Mouse (Mus musculus) neural tube, embryonic 14.5 days (tissue): Measurements from ENCODE around the gene Sec1. TPM values are rescaled to one million over a fixed set of nuclear protein-coding genes. Genes with fewer than 3 reads are reported as not detected.
A peak's percentile ranks its signal among the peaks of the same experiment; 100 is the strongest.

Experiments used
- ATAC-seq: fragments of 200-750 bp; cut with Nextera tagmentation; 2 replicates; pipeline ENCODE4 v1.8.0; 2017; ENCODE audit warnings: low read depth, mild to moderate bottlenecking, moderate TSS enrichment, moderate library complexity
- H3K27ac ChIP-seq: fragments of 300-500 bp; sonication (generic); 2 replicates; pipeline ENCODE4 v1.5.1; 2014; ENCODE audit warnings: low read depth, mild to moderate bottlenecking, control low read depth, low read length, moderate library complexity, mixed read lengths
- H3K27me3 ChIP-seq: fragments of 300-500 bp; sonication (generic); 2 replicates; pipeline ENCODE4 v1.6.1; 2014; ENCODE audit warnings: low read length; ENCODE audit not compliant: control insufficient read depth, insufficient read depth
- H3K36me3 ChIP-seq: fragments of 300-500 bp; sonication (generic); 2 replicates; pipeline ENCODE4 v1.6.1; 2014; ENCODE audit warnings: low read length, mixed read lengths; ENCODE audit not compliant: control insufficient read depth, insufficient read depth
- H3K4me1 ChIP-seq: fragments of 300-500 bp; sonication (generic); 2 replicates; pipeline ENCODE4 v1.6.1; 2014; ENCODE audit warnings: low read length; ENCODE audit not compliant: control insufficient read depth, insufficient read depth
- H3K4me2 ChIP-seq: fragments of 300-500 bp; sonication (generic); 2 replicates; pipeline ENCODE4 v1.6.1; 2014; ENCODE audit warnings: mild to moderate bottlenecking, low read depth, low read length, control low read depth
- H3K4me3 ChIP-seq: fragments of 300-500 bp; sonication (generic); 2 replicates; pipeline ENCODE4 v1.5.1; 2014; ENCODE audit warnings: low read depth, low read length, control low read depth, mixed read lengths
- H3K9ac ChIP-seq: fragments of 300-500 bp; sonication (generic); replicated peaks from 2 replicates; pipeline ENCODE4 v1.6.1; 2014; ENCODE audit warnings: low read depth, mild to moderate bottlenecking, control low read depth, low read length, mixed read lengths
- H3K9me3 ChIP-seq: fragments of 300-500 bp; sonication (generic); 2 replicates; pipeline ENCODE4 v1.6.1; 2016; ENCODE audit warnings: low read length; ENCODE audit not compliant: control insufficient read depth
- WGBS: fragments of 180-500 bp; shearing (Covaris S2); extraction: QIAGEN DNeasy Blood & Tissue Kit; methylation state at CpG from one replicate; pipeline ENCODE4 v1.1.7; 2014; 5-methylcytosine and 5-hydroxymethylcytosine counted together
- polyA plus RNA-seq: library from polyadenylated mRNA; unstranded; fragments of >200 nt; fragmentation: Nextera tagmentation; extraction: Ambion mirVana; gene quantifications from 2 replicates; pipeline ENCODE4 v1.2.1, GENCODE M21; 2014

Gene Sec1
- polyA plus RNA-seq, 1 experiment from 2014 or later = 0.13 TPM

- Histone ChIP-seq H3K4me3 (no peak overlapping the region), H3K36me3 (peaks cover 31% of the 10 kb centered on the region), H3K9ac (no peak overlapping the region), H3K27ac (no peak overlapping the region), H3K27me3 (no peaks in the 10 kb centered on the region; the same call in 1 of the 2 replicates), H3K4me2 (no peak overlapping the region), H3K9me3 (no peaks in the 10 kb centered on the region), H3K4me1 (peaks cover 29% of the 10 kb centered on the region)
- no peak for ATAC-seq
- 95% methylated on average over 15 of the region's 16 CpGs for WGBS
Measured at GRCm38 (mm10) chr7:45719738-45720412, 25.7 kb upstream of the Sec1 start.

DNA sequence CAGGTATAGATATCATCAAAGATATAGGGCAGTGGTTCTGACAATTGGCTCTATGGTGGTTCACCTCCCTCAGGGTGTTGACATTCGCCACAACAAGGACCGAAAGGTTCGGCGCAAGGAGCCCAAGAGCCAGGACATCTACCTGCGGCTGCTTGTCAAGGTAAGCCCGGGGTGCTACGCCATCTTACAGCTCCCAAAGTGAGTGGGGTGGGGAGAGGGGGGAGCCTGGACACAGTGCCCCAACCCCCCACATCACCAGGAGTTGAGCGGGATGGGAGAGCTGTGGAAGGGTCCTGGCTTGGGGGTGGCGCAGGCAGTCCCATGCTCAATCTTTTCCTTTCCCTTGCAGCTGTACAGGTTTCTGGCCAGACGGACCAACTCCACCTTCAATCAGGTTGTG lies 25.0 kb upstream of the Sec1 start:
- no peaks in the 10 kb centered on the region; the same call in 1 of the 2 replicates for H3K27me3 ChIP-seq
- H3K4me2 ChIP-seq = peak overlapping the region; percentile 60
- H3K4me1 ChIP-seq = peaks cover 34% of the 10 kb centered on the region
- peak overlapping the region; percentile 66 for H3K9ac ChIP-seq
- H3K9me3 ChIP-seq = no peaks in the 10 kb centered on the region
- peaks cover 25% of the 10 kb centered on the region for H3K36me3 ChIP-seq
- H3K27ac ChIP-seq = no peak overlapping the region
- H3K4me3 ChIP-seq = peak overlapping the region; percentile 58; the same call in 1 of the 2 replicates
- WGBS = 83% methylated on average over 10 of the region's 10 CpGs
- ATAC-seq = no peak

DNA sequence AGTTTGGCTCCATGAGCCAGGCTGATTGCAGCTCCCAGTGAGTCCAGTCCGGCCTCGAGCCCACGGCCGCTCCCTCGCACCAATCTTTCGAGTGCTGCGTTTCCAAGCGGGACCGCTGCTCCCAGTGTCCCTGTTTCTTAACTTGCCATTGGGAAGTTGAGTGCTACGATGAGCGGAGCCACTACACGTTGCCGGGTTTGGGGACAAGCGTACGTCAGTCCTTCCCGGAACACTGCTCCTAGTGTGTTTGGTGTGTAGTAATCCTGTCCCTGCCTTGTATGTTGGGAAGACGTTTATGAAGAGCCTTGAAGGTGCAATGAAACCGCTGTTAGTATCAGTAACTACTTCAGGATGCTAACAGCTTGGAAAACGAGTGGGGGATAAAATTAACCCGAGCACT lies 24.1 kb upstream of the Sec1 start:
- Histone ChIP-seq H3K4me2 (peak overlapping the region; percentile 60), H3K27me3 (no peaks in the 10 kb centered on the region; the same call in 1 of the 2 replicates), H3K4me3 (peak overlapping the region; percentile 58), H3K9me3 (no peaks in the 10 kb centered on the region), H3K36me3 (peaks cover 16% of the 10 kb centered on the region), H3K27ac (peak overlapping the region; percentile 85), H3K4me1 (peaks cover 36% of the 10 kb centered on the region), H3K9ac (peak overlapping the region; percentile 66)
- no peak for ATAC-seq
- 1% methylated on average over 20 of the region's 20 CpGs for WGBS

DNA sequence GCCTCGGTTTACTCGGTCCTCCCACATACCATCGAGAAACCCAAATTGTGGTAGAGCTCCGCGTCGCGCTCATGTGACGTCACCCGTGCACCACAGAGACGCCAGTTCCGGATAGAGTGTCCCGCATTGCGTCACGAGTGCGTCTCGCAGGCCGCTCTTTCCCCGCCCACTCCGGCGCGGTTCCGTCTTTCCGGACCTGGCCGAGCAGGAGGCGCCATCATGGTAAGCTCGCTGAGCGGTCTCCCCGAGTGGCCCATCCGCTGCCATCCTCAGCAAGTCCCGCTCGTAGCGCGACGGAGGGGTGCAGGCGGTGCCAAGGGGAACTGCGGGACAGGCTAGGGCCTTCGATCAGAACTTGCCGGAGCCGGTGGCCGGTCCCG lies 23.7 kb upstream of the Sec1 start, which contains the start of gene Sphk2:
TSS of gene Sphk2 (minus strand) at position 85 of the 380 bp plus-strand sequence.
- H3K27me3 ChIP-seq = no peaks in the 10 kb centered on the region; the same call in 1 of the 2 replicates
- peak within 1 kb of the TSS; percentile 70 for H3K9ac ChIP-seq
- ATAC-seq = peak; percentile 73
- peak within 1 kb of the TSS; percentile 58 for H3K4me3 ChIP-seq
- H3K27ac ChIP-seq = peak within 1 kb of the TSS; percentile 85
- peaks cover 36% of the 10 kb centered on the region for H3K4me1 ChIP-seq
- WGBS = under 1% methylated on average over 41 of the region's 41 CpGs
- peaks cover 19% of the 10 kb centered on the region for H3K36me3 ChIP-seq
- peak within 1 kb of the TSS; percentile 92 for H3K4me2 ChIP-seq
- no peaks in the 10 kb centered on the region for H3K9me3 ChIP-seq

DNA sequence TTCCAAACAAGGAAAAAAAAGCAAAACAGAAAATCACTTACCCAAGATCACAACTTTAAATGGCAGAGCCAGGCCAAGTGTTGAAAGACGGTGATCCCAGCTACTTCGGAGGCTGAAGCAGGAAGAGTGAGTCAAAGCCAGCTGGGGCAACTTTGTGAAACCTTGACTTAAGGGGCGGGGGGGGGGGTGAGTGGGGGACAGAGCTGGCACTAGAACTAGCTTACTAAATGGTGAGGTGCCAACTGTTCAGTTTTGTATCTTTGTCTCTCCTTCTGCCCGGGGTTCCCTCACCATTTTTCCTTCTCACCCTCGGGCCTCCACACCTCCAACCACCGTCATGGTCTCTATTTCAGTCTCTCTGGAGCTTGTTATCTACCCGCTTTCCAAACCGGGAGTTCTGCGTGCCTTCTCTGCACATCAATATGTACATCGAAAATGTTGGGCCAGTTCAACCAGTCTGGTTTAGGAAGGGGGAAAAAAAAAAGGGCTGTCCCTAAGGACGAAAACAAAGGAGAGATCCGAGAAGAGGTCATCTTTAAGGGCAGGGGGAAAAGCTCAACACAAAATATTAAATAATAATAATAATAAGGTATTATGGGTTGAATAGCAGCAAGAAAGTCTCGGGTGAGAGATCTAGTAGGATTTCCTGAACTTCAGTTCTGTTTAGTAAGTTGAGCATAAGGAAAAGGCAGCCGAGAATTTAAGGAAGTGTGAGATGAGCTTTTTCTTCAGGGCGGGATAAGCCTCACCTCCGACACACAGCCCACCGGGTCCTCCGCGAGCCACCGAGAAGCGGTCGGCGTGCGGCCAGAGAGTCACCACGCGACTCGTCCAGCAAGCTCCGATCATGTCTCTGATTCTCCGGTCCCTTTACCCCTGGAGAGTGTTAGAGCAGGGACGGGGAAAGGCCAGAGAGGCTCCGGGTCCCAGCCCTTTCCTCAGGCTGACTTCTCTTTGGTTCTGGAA lies 23.0 kb upstream of the Sec1 start:
- peak; percentile 16 for ATAC-seq
- Histone ChIP-seq H3K27ac (peak overlapping the region; percentile 85), H3K9me3 (no peaks in the 10 kb centered on the region), H3K4me1 (peaks cover 36% of the 10 kb centered on the region), H3K9ac (peak overlapping the region; percentile 70), H3K4me3 (peak overlapping the region; percentile 58), H3K4me2 (peak overlapping the region; percentile 92), H3K36me3 (peaks cover 26% of the 10 kb centered on the region), H3K27me3 (no peaks in the 10 kb centered on the region; the same call in 1 of the 2 replicates)
- WGBS = 13% methylated on average over 31 of the region's 31 CpGs

DNA sequence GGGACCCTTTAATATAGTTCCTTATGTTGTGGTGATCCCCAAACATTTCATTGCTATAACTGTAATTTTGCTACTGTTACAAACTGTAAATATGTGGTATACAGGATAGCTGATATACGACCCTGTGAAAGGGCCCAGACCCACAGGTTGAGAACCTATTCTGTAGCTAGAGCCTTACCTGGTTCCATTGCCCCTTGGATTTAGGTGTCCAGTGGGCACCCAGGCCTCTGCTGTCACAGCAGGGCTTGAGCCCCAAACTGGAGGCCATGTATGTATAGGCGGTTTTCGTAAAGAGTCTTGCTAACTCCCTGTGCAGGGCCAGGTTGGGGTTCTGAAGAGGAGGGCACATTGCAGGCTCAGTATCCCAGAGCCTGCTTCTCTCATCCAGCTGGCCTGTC lies 22.3 kb upstream of the Sec1 start:
- Histone ChIP-seq H3K36me3 (peaks cover 33% of the 10 kb centered on the region), H3K4me3 (peak overlapping the region; percentile 62), H3K27me3 (no peaks in the 10 kb centered on the region; the same call in 1 of the 2 replicates), H3K27ac (no peak overlapping the region), H3K4me2 (peak overlapping the region; percentile 92), H3K9ac (no peak overlapping the region), H3K4me1 (peaks cover 36% of the 10 kb centered on the region), H3K9me3 (no peaks in the 10 kb centered on the region)
- ATAC-seq = no peak
- WGBS = 97% methylated on average over 3 of the region's 3 CpGs

- no peaks in the 10 kb centered on the region for H3K9me3 ChIP-seq
Measured at GRCm38 (mm10) chr7:45715741-45716459, 21.7 kb upstream of the Sec1 start.

DNA sequence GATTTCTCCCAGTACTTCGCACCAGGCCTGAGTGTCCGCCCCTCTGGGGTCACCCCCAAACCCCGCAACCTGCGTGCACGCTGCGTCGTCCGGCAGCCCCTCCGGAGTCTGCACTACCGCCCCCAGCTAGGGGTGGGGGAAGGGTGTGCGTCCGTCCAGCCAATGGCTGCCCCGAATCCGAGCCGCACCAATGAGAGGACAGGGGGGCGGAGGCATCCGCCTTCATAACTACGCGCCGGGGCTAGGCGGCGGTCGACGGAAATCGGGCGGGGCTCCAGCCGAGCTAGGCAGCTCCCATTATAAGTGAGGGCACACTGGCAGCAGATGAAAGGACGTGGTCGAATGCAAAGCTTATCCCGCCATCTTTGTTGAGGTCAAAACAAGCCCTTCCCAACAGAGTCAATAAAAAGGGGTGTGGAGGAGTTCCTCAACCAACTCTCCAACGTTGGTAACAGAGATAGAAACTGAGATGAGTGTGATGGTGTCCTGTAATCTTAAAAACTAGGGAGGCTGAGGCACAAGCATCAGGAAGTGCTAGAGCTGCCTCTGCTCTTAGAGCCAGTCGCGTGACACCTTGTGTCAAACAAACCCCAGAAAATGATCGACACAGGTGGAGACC lies 21.0 kb upstream of the Sec1 start, which contains the start of gene Rpl18:
TSS of gene Rpl18 (plus strand) at position 368 of the 619 bp plus-strand sequence.
- H3K9me3 ChIP-seq = no peaks in the 10 kb centered on the region

More at GRCm38 (mm10) chr7:45715741-45716459, 21.7 kb upstream of the Sec1 start:
- Histone ChIP-seq H3K4me2 (peak overlapping the region; percentile 92), H3K4me1 (peaks cover 36% of the 10 kb centered on the region), H3K27ac (peak overlapping the region; percentile 62), H3K36me3 (peaks cover 36% of the 10 kb centered on the region), H3K4me3 (peak overlapping the region; percentile 62), H3K27me3 (no peaks in the 10 kb centered on the region; the same call in 1 of the 2 replicates), H3K9ac (no peak overlapping the region)
- no peak for ATAC-seq
- 85% methylated on average over 19 of the region's 19 CpGs for WGBS

More for the DNA sequence above, 21.0 kb upstream of the Sec1 start, which contains the start of gene Rpl18:
- Histone ChIP-seq H3K4me3 (peak within 1 kb of the TSS; percentile 62), H3K4me2 (peak within 1 kb of the TSS; percentile 92), H3K36me3 (peaks cover 36% of the 10 kb centered on the region), H3K4me1 (peaks cover 36% of the 10 kb centered on the region), H3K27me3 (no peaks in the 10 kb centered on the region; the same call in 1 of the 2 replicates), H3K9ac (peak within 1 kb of the TSS; percentile 69), H3K27ac (peak within 1 kb of the TSS; percentile 62)
- ATAC-seq = peak; percentile 92
- 7% methylated on average over 34 of the region's 34 CpGs for WGBS
